Mouse (Mus musculus): ENCODE data around the gene Agap3.

Agap3 gene

GRCm38 (mm10) chr5:24452030-24452690 is at the start of gene Agap3:
Agap3 (plus strand) TSS chr5:24452177.
- peak; percentile 42 for DNase-seq (ENCODE audit: low spot score)

- no peak for DNase-seq (ENCODE audit: low spot score)
Observed at GRCm38 (mm10) chr5:24404594-24405360, 47.2 kb upstream of the Agap3 start.

- DNase-seq (ENCODE audit: low spot score), result no peak
Observed at GRCm38 (mm10) chr5:24405389-24405876, 46.5 kb upstream of the Agap3 start.

- DNase-seq (ENCODE audit: low spot score), result no peak
Observed at GRCm38 (mm10) chr5:24408651-24409050, 43.3 kb upstream of the Agap3 start.

GRCm38 (mm10) chr5:24409466-24409865 is 42.5 kb upstream of the Agap3 start:
- no peak for DNase-seq (ENCODE audit: low spot score)

GRCm38 (mm10) chr5:24412063-24412462 is 39.9 kb upstream of the Agap3 start:
- DNase-seq (ENCODE audit: low spot score), result no peak

- no peak for DNase-seq (ENCODE audit: low spot score)
Observed at GRCm38 (mm10) chr5:24413042-24413693, 38.8 kb upstream of the Agap3 start, which contains the start of gene Asic3. Asic3 (plus strand) TSS chr5:24413392.

GRCm38 (mm10) chr5:24413938-24414337 is 38.0 kb upstream of the Agap3 start:
- no peak for DNase-seq (ENCODE audit: low spot score)

GRCm38 (mm10) chr5:24416222-24416736 is 35.7 kb upstream of the Agap3 start:
- peak; percentile 55 for DNase-seq (ENCODE audit: low spot score)

- no peak for DNase-seq (ENCODE audit: low spot score)
Observed at GRCm38 (mm10) chr5:24417587-24417986, 34.4 kb upstream of the Agap3 start.

GRCm38 (mm10) chr5:24420381-24420780 is 31.6 kb upstream of the Agap3 start:
- no peak for DNase-seq (ENCODE audit: low spot score)

GRCm38 (mm10) chr5:24423129-24424003 is 28.6 kb upstream of the Agap3 start, which contains the start of the genes Cdk5 and Slc4a2:
Cdk5 (minus strand) TSS chr5:24423530.
Slc4a2 (plus strand) TSS chr5:24423837.
- DNase-seq (ENCODE audit: low spot score), result peak; percentile 92

GRCm38 (mm10) chr5:24424004-24424781 is 27.8 kb upstream of the Agap3 start:
- peak; percentile 40 for DNase-seq (ENCODE audit: low spot score)

GRCm38 (mm10) chr5:24424861-24425411 is 27.0 kb upstream of the Agap3 start:
- DNase-seq (ENCODE audit: low spot score), result peak; percentile 72

- peak; percentile 47 for DNase-seq (ENCODE audit: low spot score)
Observed at GRCm38 (mm10) chr5:24425421-24426036, 26.4 kb upstream of the Agap3 start.

- DNase-seq (ENCODE audit: low spot score), result no peak
Observed at GRCm38 (mm10) chr5:24426037-24426432, 25.9 kb upstream of the Agap3 start.

- DNase-seq (ENCODE audit: low spot score), result no peak
Observed at GRCm38 (mm10) chr5:24426556-24427284, 25.3 kb upstream of the Agap3 start.

GRCm38 (mm10) chr5:24427285-24427633 is 24.7 kb upstream of the Agap3 start:
- DNase-seq (ENCODE audit: low spot score), result no peak

GRCm38 (mm10) chr5:24427981-24428402 is 24.0 kb upstream of the Agap3 start:
- DNase-seq (ENCODE audit: low spot score), result no peak

All from urinary bladder, postnatal 25 days (tissue).